Mouse (Mus musculus) erythroblast, embryonic 14.5 days (primary cell): ENCODE results near the gene Cerkl. TPM values are rescaled to one million over a fixed set of nuclear protein-coding genes. Genes with fewer than 3 reads are reported as not detected.

Experiments
- H3K27me3 ChIP-seq: 2 replicates; pipeline ENCODE4 v1.6.1; 2012; ENCODE audit warnings: inconsistent platforms; ENCODE audit not compliant: control insufficient read depth
- H3K36me3 ChIP-seq: 2 replicates; pipeline ENCODE4 v1.6.1; 2012; ENCODE audit warnings: mild to moderate bottlenecking, inconsistent platforms; ENCODE audit not compliant: control insufficient read depth
- H3K4me1 ChIP-seq: 2 replicates; pipeline ENCODE4 v1.6.1; 2012; ENCODE audit warnings: inconsistent platforms; ENCODE audit not compliant: control insufficient read depth
- H3K4me3 ChIP-seq: replicated peaks from 2 replicates; pipeline ENCODE3; 2012; ENCODE audit warnings: moderate library complexity, mild to moderate bottlenecking, inconsistent platforms
- H3K9me3 ChIP-seq: 2 replicates; pipeline ENCODE4 v1.6.1; 2012; ENCODE audit warnings: low read length, inconsistent platforms, mixed read lengths; ENCODE audit not compliant: control insufficient read depth
- GATA1 ChIP-seq: IDR thresholded peaks from 2 replicates; pipeline ENCODE4 v1.6.1; 2012; ENCODE audit warnings: low read length, inconsistent platforms, mixed read lengths
- TAL1 ChIP-seq: IDR thresholded peaks from 3 replicates; pipeline ENCODE4 v1.6.1; 2012; ENCODE audit warnings: low read length, inconsistent platforms, mixed read lengths
- polyA plus RNA-seq: library from polyadenylated mRNA; stranded (reverse); fragments of >175 nt; gene quantifications from 2 replicates; pipeline ENCODE4 v1.2.3, GENCODE M21; 2012

Gene Cerkl
- polyA plus RNA-seq, 1 experiment: 0.02 TPM

DNA sequence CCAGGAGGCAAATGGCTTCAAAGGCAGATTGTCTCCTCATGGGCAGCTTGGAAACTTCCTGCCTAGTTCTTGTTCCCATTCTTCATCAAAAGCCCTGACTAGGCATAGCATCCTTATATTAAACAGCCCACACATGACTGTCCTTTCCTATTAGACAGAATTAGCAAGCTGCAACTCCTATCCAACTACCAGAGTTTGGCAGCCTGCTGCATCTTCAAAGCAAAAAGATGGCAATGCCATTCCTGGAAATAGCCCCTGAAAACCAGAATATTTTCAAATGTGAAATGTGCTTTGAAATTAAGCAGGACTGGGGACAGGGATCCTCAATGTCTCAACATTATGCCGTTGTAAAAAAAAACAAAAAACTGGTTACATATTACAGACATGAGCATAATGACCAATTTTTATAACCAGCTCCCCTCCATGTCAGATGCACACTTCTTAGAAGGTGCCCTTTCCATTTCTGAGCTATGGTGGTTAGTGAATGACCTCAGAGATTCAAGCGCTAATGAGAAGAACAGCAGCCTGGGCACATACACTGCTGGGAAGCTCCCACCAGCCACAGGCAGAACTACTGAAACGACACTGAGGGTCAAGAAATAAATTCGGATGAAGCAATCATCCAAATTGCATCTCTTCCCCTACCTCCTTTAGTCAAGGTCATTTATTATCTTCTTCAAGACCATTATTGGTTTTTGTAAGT, 104.3 kb downstream of the Cerkl start:
- Histone ChIP-seq H3K4me3 (no peak overlapping the region), H3K36me3 (peaks cover 2% of the 10 kb centered on the region; the same call in 1 of the 2 replicates), H3K4me1 (peaks cover 4% of the 10 kb centered on the region; the same call in 1 of the 2 replicates), H3K9me3 (no peaks in the 10 kb centered on the region), H3K27me3 (no peaks in the 10 kb centered on the region)
- TF ChIP-seq GATA1: no peak
- no peak for TF ChIP-seq TAL1

DNA sequence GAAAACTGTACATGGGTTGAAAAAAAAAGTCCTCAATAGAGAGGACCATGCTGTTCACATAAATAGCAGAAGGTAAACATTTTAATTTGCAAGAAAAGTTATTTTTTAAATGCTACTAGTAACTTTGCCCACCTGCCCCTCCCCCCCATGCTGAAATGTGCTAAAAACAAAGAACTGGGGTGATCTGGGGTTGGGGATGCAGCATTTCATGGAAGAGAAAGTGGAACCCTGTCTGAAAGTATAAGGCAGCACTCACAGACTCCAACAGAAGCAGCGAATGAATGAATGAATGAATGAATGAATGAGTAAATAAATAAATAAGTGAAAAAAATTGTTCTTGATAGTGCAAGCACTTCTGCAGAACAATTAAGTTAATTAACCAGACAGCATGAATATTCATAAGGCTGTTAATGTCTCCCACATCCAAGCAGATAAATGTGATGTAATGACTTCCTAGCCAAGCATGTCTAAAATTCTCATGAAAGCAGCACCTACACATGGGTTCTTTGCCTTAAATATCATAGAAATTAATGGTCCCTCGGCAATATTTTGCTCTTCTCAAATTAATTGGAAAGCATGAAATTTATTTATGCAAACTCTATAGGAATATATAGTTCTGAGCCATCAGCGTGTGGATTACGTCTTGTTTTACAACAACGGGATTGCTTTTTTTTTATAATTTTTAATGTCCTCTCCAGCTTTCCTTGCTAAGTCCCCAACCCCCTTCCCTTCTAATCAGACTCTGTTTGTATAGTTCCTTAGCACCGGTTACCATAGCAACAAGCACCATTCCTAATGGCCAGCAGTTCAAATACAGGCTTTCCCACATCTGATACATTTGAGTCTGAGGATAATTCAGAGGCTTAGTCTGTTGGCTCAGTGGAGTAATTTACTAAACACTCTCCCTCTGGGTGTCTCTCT, 105.1 kb downstream of the Cerkl start:
- Histone ChIP-seq H3K27me3 (no peaks in the 10 kb centered on the region), H3K4me3 (no peak overlapping the region), H3K9me3 (no peaks in the 10 kb centered on the region), H3K4me1 (peaks cover 4% of the 10 kb centered on the region; the same call in 1 of the 2 replicates), H3K36me3 (peaks cover 2% of the 10 kb centered on the region; the same call in 1 of the 2 replicates)
- no peak for TF ChIP-seq GATA1
- TF ChIP-seq TAL1: no peak

DNA sequence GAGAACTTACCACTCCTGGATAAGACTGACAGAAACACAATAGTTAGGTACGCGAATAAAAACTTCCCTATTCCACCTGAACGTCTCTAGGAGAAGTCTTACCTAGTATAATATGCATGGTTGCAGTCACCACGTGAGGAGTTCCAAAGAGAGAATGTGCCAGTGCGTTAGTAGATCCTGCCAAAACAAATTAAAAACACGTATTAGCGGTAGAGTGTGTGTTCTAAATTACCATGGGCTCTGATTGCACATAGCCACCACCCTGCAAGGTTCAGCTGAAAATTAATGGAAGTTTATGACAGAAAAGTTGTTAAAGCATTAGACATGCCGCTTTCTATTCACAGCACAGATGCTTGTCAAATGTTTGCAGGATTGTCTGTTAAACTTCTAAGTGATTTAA, 113.5 kb downstream of the Cerkl start:
- Histone ChIP-seq H3K36me3 (no peaks in the 10 kb centered on the region), H3K4me3 (no peak overlapping the region), H3K27me3 (no peaks in the 10 kb centered on the region), H3K4me1 (no peaks in the 10 kb centered on the region), H3K9me3 (no peaks in the 10 kb centered on the region)
- TF ChIP-seq GATA1 (no peak), TAL1 (no peak)

- H3K4me3 ChIP-seq: no peak overlapping the region
- H3K27me3 ChIP-seq: no peaks in the 10 kb centered on the region
- peaks cover 9% of the 10 kb centered on the region for H3K4me1 ChIP-seq
- TF ChIP-seq TAL1 (no peak), GATA1 (no peak)
- no peaks in the 10 kb centered on the region for H3K9me3 ChIP-seq
- H3K36me3 ChIP-seq: peaks cover 20% of the 10 kb centered on the region
Observed at GRCm38 (mm10) chr2:79339003-79339402, 117.6 kb downstream of the Cerkl start.

GRCm38 (mm10) chr2:79336141-79336540, 120.4 kb downstream of the Cerkl start:
- TF ChIP-seq GATA1 (no peak), TAL1 (no peak)
- Histone ChIP-seq H3K4me1 (peaks cover 23% of the 10 kb centered on the region), H3K9me3 (no peaks in the 10 kb centered on the region)

GRCm38 (mm10) chr2:79334661-79335060, 121.9 kb downstream of the Cerkl start:
- TF ChIP-seq GATA1 (no peak), TAL1 (no peak)
- Histone ChIP-seq H3K4me3 (no peak overlapping the region), H3K36me3 (peaks cover 63% of the 10 kb centered on the region), H3K9me3 (no peaks in the 10 kb centered on the region), H3K4me1 (peaks cover 23% of the 10 kb centered on the region), H3K27me3 (no peaks in the 10 kb centered on the region)

More at GRCm38 (mm10) chr2:79336141-79336540, 120.4 kb downstream of the Cerkl start:
- H3K4me3 ChIP-seq: no peak overlapping the region
- peaks cover 48% of the 10 kb centered on the region for H3K36me3 ChIP-seq
- no peaks in the 10 kb centered on the region for H3K27me3 ChIP-seq

DNA sequence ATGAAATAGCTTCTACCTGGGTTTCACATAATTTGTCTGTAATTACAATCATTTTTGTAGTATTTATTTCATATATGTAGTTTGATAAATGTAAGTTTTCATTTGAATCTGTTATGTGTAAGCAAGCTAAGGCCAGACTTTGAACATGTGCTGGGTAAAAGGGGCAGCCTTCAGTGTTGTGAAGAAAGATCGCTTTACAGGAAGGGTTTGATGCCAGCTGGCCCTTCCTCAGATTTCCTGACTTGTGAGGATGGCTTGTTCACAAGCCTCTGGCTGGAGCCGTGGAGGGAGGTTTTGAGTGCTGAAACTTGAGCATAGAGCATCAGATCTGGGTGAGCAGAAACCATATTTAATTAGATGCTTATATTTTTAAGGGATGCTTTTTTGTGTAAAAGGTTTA, 128.5 kb downstream of the Cerkl start:
- H3K27me3 ChIP-seq: no peaks in the 10 kb centered on the region
- peaks cover 7% of the 10 kb centered on the region for H3K4me1 ChIP-seq
- no peaks in the 10 kb centered on the region for H3K9me3 ChIP-seq
- TF ChIP-seq TAL1: no peak
- no peak for TF ChIP-seq GATA1
- no peak overlapping the region for H3K4me3 ChIP-seq
- peaks cover 99% of the 10 kb centered on the region for H3K36me3 ChIP-seq

GRCm38 (mm10) chr2:79316182-79316880, 140.3 kb downstream of the Cerkl start:
- no peak for TF ChIP-seq TAL1
- no peak for TF ChIP-seq GATA1
- no peaks in the 10 kb centered on the region for H3K4me1 ChIP-seq
- H3K4me3 ChIP-seq: no peak overlapping the region
- no peaks in the 10 kb centered on the region for H3K27me3 ChIP-seq
- H3K36me3 ChIP-seq: peaks cover 100% of the 10 kb centered on the region
- no peaks in the 10 kb centered on the region for H3K9me3 ChIP-seq
